Mouse (Mus musculus): ENCODE data around the gene Hmcn1. TPM values are rescaled to one million over a fixed set of nuclear protein-coding genes. Genes with fewer than 3 reads are reported as not detected.

Gene Hmcn1
- polyA plus RNA-seq, 1 experiment = 0.13 TPM

GRCm38 (mm10) chr1:150991745-150992554, 1.3 kb downstream of the Hmcn1 start:
- TF ChIP-seq CTCF (IDR thresholded peaks at IDR 0.05; ENCODE audit: control insufficient read depth, insufficient read depth, insufficient read length) = no peak

GRCm38 (mm10) chr1:150984888-150985287, 8.3 kb downstream of the Hmcn1 start:
- TF ChIP-seq MYOG (IDR thresholded peaks at IDR 0.05; ENCODE audit: control insufficient read depth, extremely low read depth, insufficient read length) (no peak), CTCF (IDR thresholded peaks at IDR 0.05; ENCODE audit: control insufficient read depth, insufficient read depth, insufficient read length) (no peak), MAX (IDR thresholded peaks at IDR 0.05) (no peak), CEBPB (IDR thresholded peaks at IDR 0.05; ENCODE audit: low read depth) (no peak), FOSL1 (IDR thresholded peaks at IDR 0.05; ENCODE audit: insufficient read depth, low read length, poor library complexity, severe bottlenecking) (no peak), USF1 (IDR thresholded peaks at IDR 0.05; ENCODE audit: low read depth) (no peak), MYOD1 (IDR thresholded peaks at IDR 0.05; ENCODE audit: control insufficient read depth, insufficient read length, low read depth) (no peak)
- no peaks in the 10 kb centered on the region for H3K27me3 ChIP-seq (ENCODE audit: control insufficient read depth, insufficient read depth, insufficient read length)
- H3K4me3 ChIP-seq (ENCODE audit: insufficient read depth, poor library complexity, severe bottlenecking) = no peak overlapping the region
- H3K79me3 ChIP-seq (ENCODE audit: low read depth) = no peaks in the 10 kb centered on the region
- no peaks in the 10 kb centered on the region for H3K79me2 ChIP-seq (ENCODE audit: control insufficient read depth, insufficient read depth)
- H3K36me3 ChIP-seq (ENCODE audit: control insufficient read depth, insufficient read depth) = no peaks in the 10 kb centered on the region
- no peak overlapping the region for H3ac ChIP-seq (ENCODE audit: control insufficient read depth, insufficient read length, low read depth)

More at GRCm38 (mm10) chr1:150991745-150992554, 1.3 kb downstream of the Hmcn1 start:
- Histone ChIP-seq H3K79me3 (ENCODE audit: low read depth) (no peaks in the 10 kb centered on the region), H3ac (ENCODE audit: control insufficient read depth, insufficient read length, low read depth) (no peak overlapping the region), H3K36me3 (ENCODE audit: control insufficient read depth, insufficient read depth) (no peaks in the 10 kb centered on the region), H3K4me3 (ENCODE audit: insufficient read depth, poor library complexity, severe bottlenecking) (no peak overlapping the region), H3K27me3 (ENCODE audit: control insufficient read depth, insufficient read depth, insufficient read length) (no peaks in the 10 kb centered on the region), H3K79me2 (ENCODE audit: control insufficient read depth, insufficient read depth) (no peaks in the 10 kb centered on the region)

GRCm38 (mm10) chr1:150984092-150984503, 9.1 kb downstream of the Hmcn1 start:
- Histone ChIP-seq H3K27me3 (ENCODE audit: control insufficient read depth, insufficient read depth, insufficient read length) (no peaks in the 10 kb centered on the region), H3ac (ENCODE audit: control insufficient read depth, insufficient read length, low read depth) (no peak overlapping the region)

GRCm38 (mm10) chr1:150978651-150979050, 14.6 kb downstream of the Hmcn1 start:
- no peaks in the 10 kb centered on the region for H3K27me3 ChIP-seq (ENCODE audit: control insufficient read depth, insufficient read depth, insufficient read length)
- H3ac ChIP-seq (ENCODE audit: control insufficient read depth, insufficient read length, low read depth) = no peak overlapping the region
- no peaks in the 10 kb centered on the region for H3K79me3 ChIP-seq (ENCODE audit: low read depth)
- TF ChIP-seq MYOD1 (IDR thresholded peaks at IDR 0.05; ENCODE audit: control insufficient read depth, insufficient read length, low read depth) (no peak), CEBPB (IDR thresholded peaks at IDR 0.05; ENCODE audit: low read depth) (no peak), USF1 (IDR thresholded peaks at IDR 0.05; ENCODE audit: low read depth) (no peak), MYOG (IDR thresholded peaks at IDR 0.05; ENCODE audit: control insufficient read depth, extremely low read depth, insufficient read length) (no peak), CTCF (IDR thresholded peaks at IDR 0.05; ENCODE audit: control insufficient read depth, insufficient read depth, insufficient read length) (no peak), MAX (IDR thresholded peaks at IDR 0.05) (no peak), FOSL1 (IDR thresholded peaks at IDR 0.05; ENCODE audit: insufficient read depth, low read length, poor library complexity, severe bottlenecking) (no peak)
- H3K4me3 ChIP-seq (ENCODE audit: insufficient read depth, poor library complexity, severe bottlenecking) = no peak overlapping the region
- H3K79me2 ChIP-seq (ENCODE audit: control insufficient read depth, insufficient read depth) = no peaks in the 10 kb centered on the region
- H3K36me3 ChIP-seq (ENCODE audit: control insufficient read depth, insufficient read depth) = no peaks in the 10 kb centered on the region

More at GRCm38 (mm10) chr1:150984092-150984503, 9.1 kb downstream of the Hmcn1 start:
- H3K36me3 ChIP-seq (ENCODE audit: control insufficient read depth, insufficient read depth) = no peaks in the 10 kb centered on the region
- no peaks in the 10 kb centered on the region for H3K79me3 ChIP-seq (ENCODE audit: low read depth)
- no peak overlapping the region for H3K4me3 ChIP-seq (ENCODE audit: insufficient read depth, poor library complexity, severe bottlenecking)
- no peaks in the 10 kb centered on the region for H3K79me2 ChIP-seq (ENCODE audit: control insufficient read depth, insufficient read depth)
- no peak for TF ChIP-seq CEBPB (IDR thresholded peaks at IDR 0.05; ENCODE audit: low read depth)
- no peak for TF ChIP-seq MYOG (IDR thresholded peaks at IDR 0.05; ENCODE audit: control insufficient read depth, extremely low read depth, insufficient read length)
- TF ChIP-seq FOSL1 (IDR thresholded peaks at IDR 0.05; ENCODE audit: insufficient read depth, low read length, poor library complexity, severe bottlenecking) = no peak

- TF ChIP-seq MYOD1 (IDR thresholded peaks at IDR 0.05; ENCODE audit: control insufficient read depth, insufficient read length, low read depth) (no peak), CEBPB (IDR thresholded peaks at IDR 0.05; ENCODE audit: low read depth) (no peak), FOSL1 (IDR thresholded peaks at IDR 0.05; ENCODE audit: insufficient read depth, low read length, poor library complexity, severe bottlenecking) (no peak), USF1 (IDR thresholded peaks at IDR 0.05; ENCODE audit: low read depth) (no peak), CTCF (IDR thresholded peaks at IDR 0.05; ENCODE audit: control insufficient read depth, insufficient read depth, insufficient read length) (no peak), MYOG (IDR thresholded peaks at IDR 0.05; ENCODE audit: control insufficient read depth, extremely low read depth, insufficient read length) (no peak), MAX (IDR thresholded peaks at IDR 0.05) (no peak)
- H3K36me3 ChIP-seq (ENCODE audit: control insufficient read depth, insufficient read depth) = no peaks in the 10 kb centered on the region
- H3K4me3 ChIP-seq (ENCODE audit: insufficient read depth, poor library complexity, severe bottlenecking) = no peak overlapping the region
- H3K27me3 ChIP-seq (ENCODE audit: control insufficient read depth, insufficient read depth, insufficient read length) = no peaks in the 10 kb centered on the region
- no peaks in the 10 kb centered on the region for H3K79me3 ChIP-seq (ENCODE audit: low read depth)
- no peaks in the 10 kb centered on the region for H3K79me2 ChIP-seq (ENCODE audit: control insufficient read depth, insufficient read depth)
- H3ac ChIP-seq (ENCODE audit: control insufficient read depth, insufficient read length, low read depth) = no peak overlapping the region
Observed at GRCm38 (mm10) chr1:150976263-150976662, 17.0 kb downstream of the Hmcn1 start.
